Mouse (Mus musculus): ENCODE results near the gene Syde2.

Syde2 gene

GRCm38 (mm10) chr3:146049951-146050350 is 62.3 kb downstream of the Syde2 start:
- intact Hi-C loops (cut with DNase I): loop anchor here (5.0 kb wide), 1 partner anchor 98 kb away; no protein-coding TSS in a partner anchor

DNA sequence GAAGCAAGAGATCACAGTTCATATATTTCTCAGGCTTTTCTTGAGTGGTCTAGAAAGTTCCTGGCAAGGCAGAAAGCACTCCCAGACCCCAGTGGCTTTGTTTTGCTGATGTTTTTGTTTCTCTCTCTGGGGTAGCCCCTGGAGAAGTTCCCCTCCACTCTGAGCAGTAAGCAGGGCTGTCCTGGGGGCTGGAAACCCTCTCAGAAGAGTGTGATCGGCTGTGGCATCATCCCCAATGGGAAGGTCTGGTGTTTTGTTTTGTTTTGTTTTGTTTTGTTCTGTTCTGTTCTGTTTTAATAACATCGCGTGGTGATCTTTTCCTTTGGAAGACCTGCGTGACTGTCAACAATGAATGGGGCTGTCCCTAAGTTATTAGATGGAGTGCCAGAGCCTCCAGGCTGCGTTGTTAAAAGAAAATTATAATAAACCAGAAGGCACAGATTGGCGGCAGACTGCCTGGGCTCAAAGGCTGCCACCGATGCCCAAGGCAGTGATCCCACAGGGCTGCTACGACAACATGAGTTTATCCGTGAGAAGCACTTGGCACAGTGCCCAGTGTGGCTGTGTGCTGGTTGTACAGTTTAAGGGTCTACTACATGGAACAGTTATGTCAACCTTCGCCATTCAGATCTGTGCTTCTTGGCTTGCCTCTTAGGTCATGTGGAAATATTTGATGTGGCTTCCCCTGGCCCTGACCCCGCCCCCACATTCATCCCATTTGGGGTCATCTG is 63.8 kb downstream of the Syde2 start:
- intact Hi-C loops (cut with DNase I): loop anchor here (5.0 kb wide), 1 partner anchor 99 kb away; no protein-coding TSS in a partner anchor

- intact Hi-C loops (cut with DNase I): loop anchor here (5.0 kb wide), 1 partner anchor 101 kb away; no protein-coding TSS in a partner anchor
Measured at GRCm38 (mm10) chr3:146053082-146053814, 65.6 kb downstream of the Syde2 start.

- intact Hi-C loops (cut with DNase I): loop anchor here (5.0 kb wide), 1 partner anchor 102 kb away; no protein-coding TSS in a partner anchor
Measured at GRCm38 (mm10) chr3:146053873-146054272, 66.2 kb downstream of the Syde2 start.

DNA sequence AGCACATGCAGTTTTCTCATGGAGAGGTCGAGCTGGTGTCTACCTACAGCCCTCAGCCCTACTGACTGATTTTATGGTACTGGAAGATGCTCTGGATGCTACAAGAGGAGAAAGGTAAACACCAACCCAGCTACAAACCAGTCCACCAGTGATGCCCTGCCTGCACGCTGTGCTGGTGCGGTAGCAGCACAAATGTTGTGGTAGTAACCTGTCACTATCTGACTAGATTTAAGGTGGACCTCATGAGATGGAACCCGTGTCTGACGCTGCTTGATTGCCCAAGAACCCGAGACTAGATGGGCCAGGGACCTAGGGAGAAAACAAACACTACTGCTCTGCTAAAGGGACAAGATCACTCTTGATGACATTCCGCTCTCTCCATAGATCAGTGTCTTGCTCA is 69.5 kb downstream of the Syde2 start:
- intact Hi-C loops (cut with DNase I): no loop called here

DNA sequence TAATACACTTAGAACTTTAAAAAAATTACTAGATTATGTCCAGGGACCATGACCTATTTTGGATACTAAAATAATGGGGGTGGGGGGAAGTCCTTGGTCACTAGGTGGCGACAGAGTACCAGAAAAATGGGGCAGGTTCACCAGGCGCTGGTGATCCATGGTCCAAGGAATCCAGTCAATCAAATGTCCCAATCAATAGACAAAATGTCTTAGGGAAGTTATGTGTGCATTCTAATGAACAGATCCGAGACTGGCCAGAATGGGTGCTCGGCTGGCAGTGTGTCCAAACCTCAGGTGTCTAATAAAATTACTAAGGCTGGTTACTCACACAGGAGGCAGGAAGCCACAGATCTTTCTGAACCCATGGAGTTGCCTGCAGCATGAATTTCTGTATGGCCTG is 70.6 kb downstream of the Syde2 start:
- intact Hi-C loops (cut with DNase I): loop anchor here (1.0 kb wide), 1 partner anchor 120 kb away; no protein-coding TSS in a partner anchor

DNA sequence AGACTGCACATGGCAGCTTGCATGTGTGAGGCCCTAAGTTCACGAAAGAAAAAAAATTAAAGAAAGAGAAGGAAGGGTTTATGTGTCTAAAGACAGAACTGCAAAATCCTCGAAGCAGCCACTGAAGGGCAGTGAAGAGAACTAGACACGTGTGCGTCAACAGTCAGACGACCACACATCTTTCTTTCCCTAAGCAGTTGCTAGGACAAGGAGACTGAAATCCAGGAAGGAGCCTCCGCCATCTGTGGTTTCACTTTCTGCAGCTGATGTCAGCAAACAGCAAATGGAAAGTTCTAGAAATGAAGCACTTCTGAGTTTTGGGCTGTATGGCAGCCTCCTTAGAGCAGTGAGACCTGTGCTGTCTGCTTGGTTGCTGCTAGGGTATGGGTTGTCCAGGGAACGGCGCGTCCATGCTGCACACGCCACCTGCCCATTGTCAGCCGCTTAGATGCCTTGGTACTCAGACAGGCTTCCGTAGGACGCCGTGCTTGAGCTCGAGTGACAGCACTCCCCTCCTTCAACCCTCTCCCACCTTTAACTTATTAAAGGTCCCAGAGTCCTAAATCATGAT is 71.8 kb downstream of the Syde2 start:
- intact Hi-C loops (cut with DNase I): no loop called here

GRCm38 (mm10) chr3:146063146-146063545 is 75.5 kb downstream of the Syde2 start:
- intact Hi-C loops (cut with DNase I): no loop called here

- intact Hi-C loops (cut with DNase I): no loop called here
Measured at GRCm38 (mm10) chr3:146069276-146069675, 81.6 kb downstream of the Syde2 start.
